Mouse (Mus musculus): ENCODE measurements around the gene Rrad. TPM values are rescaled to one million over a fixed set of nuclear protein-coding genes. Genes with fewer than 3 reads are reported as not detected.

Gene Rrad
- polyA plus RNA-seq (2014; fragmentation: Illumina TruSeq; extraction: RNeasy Lipid Tissue Mini Kit (QIAGEN cat#74804); ENCODE audit: low replicate concordance), result not detected

GRCm38 (mm10) chr8:104630981-104631663 lies at the start of gene Rrad:
Gene Rrad (minus strand): TSS chr8:104631327.

DNA sequence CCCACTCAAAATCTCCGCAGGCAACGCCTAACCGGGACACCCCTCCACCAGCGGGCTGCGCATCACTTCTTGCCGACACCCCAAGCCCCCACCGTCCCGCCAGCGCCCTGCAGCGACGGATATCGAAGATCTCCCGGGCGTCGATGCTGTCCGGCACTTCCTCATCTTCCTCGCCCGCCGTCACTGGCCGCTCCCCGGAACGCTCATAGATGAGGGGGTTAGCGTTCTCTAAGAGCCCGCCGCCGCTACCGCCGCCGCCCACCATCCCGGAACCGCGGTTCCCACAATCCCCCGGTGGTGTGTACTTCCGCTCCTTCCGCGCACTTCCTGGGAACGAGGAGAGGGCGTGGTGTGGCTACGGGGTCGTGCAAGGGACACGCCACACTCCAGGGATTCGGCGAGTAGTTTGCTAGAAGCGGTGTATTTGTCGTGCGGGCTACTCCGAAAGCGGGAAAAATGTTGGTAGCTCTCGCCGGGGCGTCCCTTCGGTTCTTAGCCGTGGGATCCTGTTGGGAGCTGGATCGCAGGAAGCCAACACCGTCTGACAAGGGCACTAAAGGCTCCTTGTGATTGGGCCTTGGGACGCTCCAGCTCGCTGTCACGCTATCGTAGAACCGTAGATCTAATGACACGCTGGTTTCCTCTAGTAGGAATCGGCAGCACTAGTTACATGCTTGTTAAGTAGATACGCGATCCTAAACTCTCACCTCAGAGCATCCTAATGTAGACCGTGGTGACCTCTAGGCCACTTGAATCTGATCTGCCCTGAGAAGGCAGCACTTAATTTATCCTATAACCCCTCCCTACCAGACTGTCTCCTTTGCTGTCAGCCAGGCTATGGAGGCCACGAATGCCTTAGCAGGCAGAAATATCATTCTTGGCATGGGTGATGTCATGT lies 10.5 kb upstream of the Rrad start, which contains the start of gene Ciao2b:
TSS of gene Ciao2b (minus strand) at position 540 of the 898 bp plus-strand sequence.

GRCm38 (mm10) chr8:104624161-104624560 lies 7.0 kb downstream of the Rrad start, which contains the start of gene Cdh16:
Gene Cdh16 (minus strand): TSS chr8:104624396.

DNA sequence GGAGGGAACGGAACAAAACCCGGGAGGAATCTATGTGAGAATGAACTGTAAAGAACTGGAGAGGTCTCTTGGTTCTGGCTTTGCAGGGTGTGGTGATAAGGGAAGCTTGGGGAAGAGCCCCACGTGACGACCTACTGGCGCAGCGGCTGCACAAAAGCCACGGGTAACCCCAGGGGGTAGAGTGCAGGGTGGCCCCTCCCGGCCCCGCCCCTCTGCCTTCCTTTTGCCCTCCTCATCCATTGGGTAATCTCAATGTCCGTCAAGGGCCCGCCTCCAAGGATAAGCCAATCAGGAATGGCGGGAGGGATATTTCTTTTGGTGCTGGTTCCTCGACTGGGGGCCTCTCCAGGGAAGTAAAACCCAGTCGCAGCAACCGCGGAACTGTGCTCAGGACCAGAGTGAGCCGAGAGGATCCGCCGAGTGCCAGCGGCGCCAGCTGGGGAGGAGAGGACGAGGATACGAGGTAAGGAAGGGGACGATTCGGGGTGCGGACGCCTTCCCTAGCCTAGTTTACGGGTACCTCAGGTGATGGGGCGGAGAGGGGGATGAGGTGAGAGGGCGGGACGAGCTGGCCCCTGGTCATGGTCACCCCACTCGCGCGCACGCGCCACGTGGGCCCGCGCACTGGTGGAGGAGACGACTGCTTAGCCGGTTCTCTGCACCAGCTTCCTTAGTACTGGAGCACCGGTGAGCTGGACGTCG lies 39.8 kb downstream of the Rrad start, which contains the start of gene Pdp2:
TSS of gene Pdp2 (plus strand) at position 319 of the 702 bp plus-strand sequence.

Other genes with a start within 250 kb of the Rrad start
- gene Cmtm4, start 235.5 kb downstream of the Rrad start, polyA plus RNA-seq (2014; fragmentation: Illumina TruSeq; extraction: RNeasy Lipid Tissue Mini Kit (QIAGEN cat#74804); ENCODE audit: low replicate concordance), result 61.4 TPM
- 50.8 TPM for gene Dync1li2, start 188.3 kb downstream of the Rrad start, polyA plus RNA-seq (2014; fragmentation: Illumina TruSeq; extraction: RNeasy Lipid Tissue Mini Kit (QIAGEN cat#74804); ENCODE audit: low replicate concordance)
- gene Terb1, start 121.4 kb downstream of the Rrad start, polyA plus RNA-seq (2014; fragmentation: Illumina TruSeq; extraction: RNeasy Lipid Tissue Mini Kit (QIAGEN cat#74804); ENCODE audit: low replicate concordance), result 0.33 TPM
- 412 TPM for gene Nae1, start 96.7 kb downstream of the Rrad start, polyA plus RNA-seq (2014; fragmentation: Illumina TruSeq; extraction: RNeasy Lipid Tissue Mini Kit (QIAGEN cat#74804); ENCODE audit: low replicate concordance)
- 0.41 TPM for gene Car7, start 96.6 kb downstream of the Rrad start, polyA plus RNA-seq (2014; fragmentation: Illumina TruSeq; extraction: RNeasy Lipid Tissue Mini Kit (QIAGEN cat#74804); ENCODE audit: low replicate concordance)
- 16.3 TPM for gene Pdp2, start 39.9 kb downstream of the Rrad start, polyA plus RNA-seq (2014; fragmentation: Illumina TruSeq; extraction: RNeasy Lipid Tissue Mini Kit (QIAGEN cat#74804); ENCODE audit: low replicate concordance)
- gene Cdh16, start 6.9 kb downstream of the Rrad start, polyA plus RNA-seq (2014; fragmentation: Illumina TruSeq; extraction: RNeasy Lipid Tissue Mini Kit (QIAGEN cat#74804); ENCODE audit: low replicate concordance), result not detected
- gene Ciao2b, start 10.6 kb upstream of the Rrad start, polyA plus RNA-seq (2014; fragmentation: Illumina TruSeq; extraction: RNeasy Lipid Tissue Mini Kit (QIAGEN cat#74804); ENCODE audit: low replicate concordance), result 0.85 TPM
- gene Ces2a, start 102.7 kb upstream of the Rrad start, polyA plus RNA-seq (2014; fragmentation: Illumina TruSeq; extraction: RNeasy Lipid Tissue Mini Kit (QIAGEN cat#74804); ENCODE audit: low replicate concordance), result 157 TPM
- 62.9 TPM for gene Ces2b, start 200.2 kb upstream of the Rrad start, polyA plus RNA-seq (2014; fragmentation: Illumina TruSeq; extraction: RNeasy Lipid Tissue Mini Kit (QIAGEN cat#74804); ENCODE audit: low replicate concordance)
- 1,119 TPM for gene Ces2c, start 215.7 kb upstream of the Rrad start, polyA plus RNA-seq (2014; fragmentation: Illumina TruSeq; extraction: RNeasy Lipid Tissue Mini Kit (QIAGEN cat#74804); ENCODE audit: low replicate concordance)